Mouse (Mus musculus): ENCODE data around the gene Mex3a.

The Mex3a gene

DNA sequence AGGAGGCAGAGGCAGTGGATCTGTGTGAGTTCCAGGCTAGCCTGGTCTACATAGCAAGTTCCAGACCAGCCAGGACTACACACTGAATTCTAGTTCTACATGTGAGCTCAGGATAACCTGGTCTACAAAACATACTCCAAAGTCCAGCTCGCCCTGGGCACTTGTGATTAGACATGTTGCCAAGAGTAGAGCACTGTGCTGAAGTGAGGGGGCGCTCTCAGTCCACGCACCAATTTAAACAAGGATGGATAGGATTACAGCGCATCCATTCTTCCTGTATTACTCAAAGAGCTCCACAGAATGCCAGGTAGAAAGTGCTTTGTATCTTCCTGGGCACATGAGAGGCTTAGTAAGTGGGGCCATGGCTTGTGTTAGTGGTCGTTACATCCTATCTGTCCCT is 12.3 kb downstream of the Mex3a start:
- no peak for DNase-seq (ENCODE audit: low spot score in 2 of 2)

DNA sequence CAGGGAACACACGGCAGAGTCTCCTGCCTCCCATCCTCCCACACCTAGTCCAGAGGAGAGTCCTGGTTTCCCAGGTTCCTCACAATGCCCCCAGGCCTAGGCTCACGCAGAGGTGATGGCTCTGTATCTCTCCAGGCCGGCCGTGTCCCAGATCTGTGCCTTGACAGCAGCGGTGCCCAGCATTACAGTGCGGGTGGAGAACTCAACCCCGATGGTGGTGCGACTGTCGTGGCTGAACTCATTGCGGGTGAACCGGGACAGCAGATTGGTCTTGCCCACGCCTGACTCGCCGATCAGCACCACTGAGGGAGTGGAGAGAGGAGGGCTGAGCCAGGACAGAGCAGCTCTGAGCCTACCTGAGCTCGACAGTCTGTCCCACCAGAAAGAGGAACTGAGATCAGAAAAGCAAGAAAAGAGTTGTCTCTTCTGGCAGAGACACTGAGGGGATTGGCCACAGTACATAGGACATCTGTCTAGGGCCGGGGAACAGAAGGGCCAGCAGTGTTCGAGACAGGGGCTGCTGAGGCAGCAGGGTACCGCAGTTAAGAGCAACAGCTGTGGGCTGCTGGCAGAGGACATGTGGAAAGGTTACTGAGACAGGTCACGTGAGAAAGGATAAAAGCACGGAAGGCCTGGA is 12.9 kb downstream of the Mex3a start:
- no peak for DNase-seq (ENCODE audit: low spot score in 2 of 2)

DNA sequence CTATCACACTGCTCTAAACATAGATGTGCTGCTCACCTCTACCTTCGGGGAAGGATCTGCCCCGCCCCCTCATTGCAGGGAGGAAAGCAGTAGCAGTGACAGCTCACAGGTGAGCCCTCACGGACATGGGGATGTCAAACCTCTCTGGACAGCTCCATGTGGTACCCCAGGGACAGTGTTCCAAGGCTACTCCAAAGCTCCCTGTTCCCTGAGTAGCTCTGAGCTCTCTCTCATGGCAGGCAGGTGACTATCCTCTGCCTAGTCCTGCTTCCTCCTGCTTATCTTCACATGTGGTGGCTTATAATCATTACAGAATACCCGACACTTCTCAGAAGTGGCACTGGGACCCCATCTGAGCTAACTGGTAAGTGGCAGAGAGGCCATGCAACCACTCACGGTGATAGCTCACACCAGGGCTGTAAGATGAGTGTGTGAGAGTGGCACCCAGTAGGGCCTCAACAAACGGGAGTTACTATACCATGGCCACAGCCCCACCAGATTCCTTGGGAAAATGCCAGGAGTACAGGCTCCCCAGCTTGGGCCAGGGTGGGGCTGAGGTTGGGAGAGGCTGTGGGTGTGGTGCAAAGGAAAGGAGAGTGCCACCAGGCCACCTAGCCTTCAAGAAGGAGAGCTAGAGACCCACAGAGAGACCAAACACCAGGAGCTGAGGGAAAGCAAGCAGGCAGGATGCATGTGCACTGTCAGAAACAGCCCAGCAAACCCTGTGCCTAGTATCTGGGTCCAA is 14.7 kb downstream of the Mex3a start:
- DNase-seq (ENCODE audit: low spot score in 2 of 2), result no peak

DNA sequence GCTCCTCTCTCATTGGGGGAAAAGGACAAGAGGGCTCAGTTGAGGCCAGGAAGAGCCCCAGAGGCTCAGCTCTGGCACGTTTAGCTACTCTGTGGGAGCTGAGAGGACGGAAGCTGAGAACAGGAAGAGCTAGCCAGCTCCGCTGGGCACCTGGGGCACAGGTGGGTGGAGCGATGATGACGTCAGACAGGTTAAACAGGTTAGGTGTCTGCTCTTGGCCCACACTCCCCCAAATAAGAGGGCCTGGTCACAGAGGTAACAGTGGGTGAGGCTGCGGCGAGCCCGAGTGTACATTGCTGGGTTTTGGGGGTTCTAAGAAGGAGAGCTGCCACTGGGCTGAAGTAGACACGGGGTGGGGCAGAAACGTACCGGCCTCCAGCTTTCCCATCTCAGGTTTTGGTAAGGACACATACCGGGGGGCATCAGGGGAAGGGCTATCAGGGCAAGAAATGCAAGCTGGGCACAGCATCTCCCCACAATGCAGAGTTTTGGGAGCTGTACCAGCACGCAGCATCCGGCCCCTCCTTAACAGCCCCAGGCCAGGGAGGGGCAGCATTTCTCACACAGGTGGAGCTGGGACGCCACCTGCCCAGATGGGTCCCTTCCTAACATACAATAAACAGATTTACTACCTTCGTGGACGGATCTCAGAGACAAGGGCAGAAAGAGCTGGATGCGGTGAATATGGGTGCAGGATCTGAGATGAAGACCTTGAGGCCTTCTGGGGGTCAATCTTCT is 16.2 kb downstream of the Mex3a start, which contains the start of gene Rab25:
Gene Rab25 (minus strand): TSS at position 121 of the 738 bp plus-strand sequence.
- no peak for DNase-seq (ENCODE audit: low spot score in 2 of 2)

DNA sequence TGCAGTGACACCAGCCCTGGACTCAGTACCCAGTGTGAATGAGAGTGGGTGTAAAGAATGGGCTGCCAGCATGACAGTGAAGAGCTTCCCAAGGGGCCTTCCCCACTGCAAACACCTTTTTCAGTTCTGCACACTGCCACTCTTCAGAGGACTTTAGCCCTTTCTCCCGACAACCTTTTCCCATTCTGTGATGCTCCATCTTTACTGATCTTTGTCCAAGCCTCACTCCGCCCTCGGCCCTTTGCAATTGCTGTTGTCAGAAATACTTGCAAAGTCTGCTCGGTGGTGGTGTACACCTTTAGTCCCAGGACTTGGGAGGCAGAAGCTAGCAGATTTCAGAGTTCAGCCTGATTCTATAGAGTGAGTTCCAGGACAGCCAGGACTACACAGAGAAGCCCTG is 19.4 kb downstream of the Mex3a start:
- DNase-seq (ENCODE audit: low spot score in 2 of 2), result peak in 1 of 2 experiments; percentile 26

DNA sequence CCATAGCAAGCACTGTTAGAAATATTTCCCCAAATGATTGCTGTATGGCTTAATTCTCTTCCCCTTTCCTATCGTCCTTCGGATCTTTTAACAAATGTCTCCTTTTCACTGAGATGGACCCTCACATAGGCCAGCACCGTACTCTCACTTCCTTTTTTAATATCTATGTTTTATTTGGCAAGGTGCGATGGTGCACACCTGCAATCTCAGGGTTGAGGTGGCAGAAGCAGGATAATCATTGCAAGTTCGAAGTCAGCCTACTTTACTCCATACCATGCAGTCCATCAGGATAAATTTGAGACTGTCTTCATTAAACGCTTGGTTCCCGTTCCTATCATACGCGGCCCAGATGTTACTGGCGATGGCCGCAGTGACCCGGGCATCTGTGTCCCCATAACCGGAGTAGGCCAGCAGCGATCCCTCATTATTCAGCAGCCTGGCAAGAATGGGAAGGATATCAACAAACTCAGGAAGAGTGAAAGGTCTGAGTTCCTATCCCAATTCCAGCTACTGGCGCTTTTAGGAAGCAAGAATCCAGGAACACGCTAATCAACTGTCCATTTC is 20.0 kb downstream of the Mex3a start:
- peak in 1 of 2 experiments; percentile 50 for DNase-seq (ENCODE audit: low spot score in 2 of 2)

DNA sequence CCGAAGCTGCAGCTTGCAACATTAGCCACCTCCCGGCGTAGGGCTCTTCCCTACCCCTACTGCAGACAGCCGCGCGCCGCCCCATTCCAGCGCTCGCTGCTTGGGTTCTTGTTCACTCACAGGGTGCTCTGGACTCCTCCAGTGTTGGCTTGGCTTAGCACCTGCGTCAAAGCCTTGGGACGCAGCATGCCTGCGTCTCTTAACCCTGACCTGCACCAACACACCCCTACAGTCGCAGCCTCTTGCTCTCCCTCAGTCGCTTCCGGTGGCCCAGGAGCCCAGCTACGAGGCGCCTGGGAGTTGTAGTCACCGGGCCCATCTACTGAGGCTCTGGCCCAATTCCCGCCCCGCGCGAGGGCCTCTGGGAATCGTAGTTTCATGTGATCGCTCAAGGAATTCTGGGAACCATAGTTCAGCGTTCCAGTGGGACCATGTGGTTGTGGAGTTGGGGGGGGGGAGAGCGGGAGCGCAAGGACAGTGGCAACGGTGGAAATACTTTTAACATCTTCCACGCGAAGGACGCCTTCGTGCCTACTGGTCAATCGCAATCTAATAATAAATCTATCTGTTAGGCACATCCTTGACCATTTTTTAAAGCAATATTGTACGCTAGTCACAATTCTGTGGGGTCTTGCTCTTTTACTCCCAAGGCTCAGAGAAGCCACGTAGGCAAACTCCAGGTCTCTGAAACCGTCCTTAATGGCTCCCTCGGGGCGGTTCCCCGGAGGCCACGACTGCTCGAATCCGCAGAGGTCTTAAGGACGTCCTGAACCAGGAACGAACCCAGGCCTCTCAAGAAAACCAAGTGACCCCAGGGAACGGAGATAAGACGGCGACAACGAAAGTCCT is 20.7 kb downstream of the Mex3a start, which contains the start of gene Lamtor2:
Gene Lamtor2 (minus strand): TSS at position 399 of the 849 bp plus-strand sequence.
- peak; percentile 99 for DNase-seq (ENCODE audit: low spot score in 2 of 2)

DNA sequence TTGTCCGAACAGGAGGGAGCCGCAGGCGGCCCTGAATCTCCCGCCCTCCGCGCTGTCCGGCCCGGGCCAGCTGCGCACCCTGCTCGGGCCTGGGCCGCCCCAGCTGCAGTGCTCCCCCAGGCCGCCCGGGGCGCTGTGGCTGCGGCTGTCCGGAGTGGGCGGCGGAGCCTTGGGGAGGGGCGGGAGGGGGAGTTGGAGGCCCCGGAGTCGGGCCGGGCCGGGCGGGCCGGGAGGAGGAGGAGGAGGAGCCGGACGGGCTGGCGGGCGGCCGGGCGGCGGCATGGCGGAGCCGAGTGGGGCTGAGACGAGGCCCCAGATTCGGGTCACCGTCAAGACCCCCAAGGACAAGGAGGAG is 21.3 kb downstream of the Mex3a start, which contains the start of gene Ubqln4:
Gene Ubqln4 (plus strand): TSS at position 234 of the 355 bp plus-strand sequence.
- peak; percentile 90 for DNase-seq (ENCODE audit: low spot score in 2 of 2)

DNA sequence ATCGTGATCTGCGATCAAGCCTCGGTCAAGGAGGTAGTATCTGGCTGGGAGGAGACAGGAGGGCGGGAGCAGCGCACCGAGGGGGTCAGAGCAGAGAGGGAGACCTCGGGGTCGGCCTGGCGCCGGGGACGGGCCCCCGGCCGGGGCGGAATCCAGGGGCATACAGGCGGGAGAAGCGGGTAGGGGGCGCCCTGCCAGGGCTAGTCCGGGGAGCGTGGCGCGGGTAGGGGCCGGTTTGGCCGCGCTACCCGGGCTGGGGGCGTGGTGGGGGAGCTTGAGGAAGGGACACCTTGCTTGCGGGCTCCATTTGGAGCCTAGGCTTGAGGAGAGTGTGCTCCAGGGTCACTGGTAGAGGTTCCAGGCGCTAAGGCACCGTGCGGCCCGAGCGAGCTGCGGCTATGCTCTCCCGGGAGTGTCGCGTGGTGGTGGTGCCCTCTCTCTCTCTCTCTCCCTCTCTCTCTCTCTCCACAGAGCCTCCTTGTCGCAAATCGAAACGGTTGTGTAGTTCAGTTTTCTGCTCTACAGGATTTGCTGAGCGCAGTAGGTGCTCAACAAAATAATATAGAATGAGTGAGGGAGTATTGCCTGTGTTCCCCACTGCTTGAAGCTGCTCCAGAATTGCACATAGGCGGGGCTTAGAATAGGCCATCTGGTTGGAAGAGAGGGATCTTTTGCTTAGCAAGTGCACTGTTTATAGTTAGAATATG is 21.8 kb downstream of the Mex3a start:
- DNase-seq (ENCODE audit: low spot score in 2 of 2), result peak; percentile 64 to 67

DNA sequence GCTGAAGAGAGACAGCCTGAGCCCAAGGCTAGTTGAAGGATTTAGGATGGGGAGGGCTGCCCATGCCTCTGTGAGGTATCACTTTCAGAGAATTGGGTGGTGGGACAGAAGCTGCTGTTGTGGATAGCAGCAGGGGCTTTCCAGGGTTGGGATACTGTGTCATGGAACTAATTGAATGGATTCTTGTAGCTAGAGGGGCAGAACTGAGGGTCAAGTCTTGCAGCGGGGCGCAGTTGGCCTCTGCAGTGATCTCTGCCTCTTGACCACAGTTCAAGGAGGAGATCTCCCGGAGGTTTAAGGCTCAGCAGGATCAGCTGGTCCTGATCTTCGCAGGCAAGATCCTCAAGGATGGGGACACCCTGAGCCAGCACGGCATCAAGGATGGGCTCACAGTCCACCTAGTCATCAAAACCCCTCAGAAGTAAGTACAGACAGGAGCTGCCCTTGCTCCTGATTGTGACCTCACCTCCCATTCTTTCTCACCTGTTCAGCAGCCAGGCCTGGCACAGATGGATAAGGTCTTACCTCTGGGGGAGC is 22.9 kb downstream of the Mex3a start:
- DNase-seq (ENCODE audit: low spot score in 2 of 2), result peak; percentile 21 to 25

DNA sequence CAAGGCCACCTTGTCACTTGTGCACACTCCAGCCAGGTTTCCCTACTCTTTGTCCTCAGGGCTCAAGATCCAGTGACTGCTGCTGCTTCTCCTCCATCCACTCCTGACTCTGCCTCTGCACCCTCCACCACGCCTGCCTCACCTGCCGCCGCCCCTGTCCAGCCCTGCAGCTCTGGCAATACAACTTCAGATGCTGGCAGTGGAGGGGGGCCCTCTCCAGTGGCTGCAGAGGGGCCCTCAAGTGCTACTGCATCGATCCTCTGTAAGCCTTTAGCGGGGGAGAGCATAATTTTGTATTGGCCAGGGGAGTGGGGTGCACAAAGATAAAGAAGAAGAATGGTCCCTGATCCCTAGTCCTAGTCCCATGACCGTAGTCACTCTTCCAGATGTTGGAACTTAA is 23.5 kb downstream of the Mex3a start:
- peak; percentile 24 to 35 for DNase-seq (ENCODE audit: low spot score in 2 of 2)

DNA sequence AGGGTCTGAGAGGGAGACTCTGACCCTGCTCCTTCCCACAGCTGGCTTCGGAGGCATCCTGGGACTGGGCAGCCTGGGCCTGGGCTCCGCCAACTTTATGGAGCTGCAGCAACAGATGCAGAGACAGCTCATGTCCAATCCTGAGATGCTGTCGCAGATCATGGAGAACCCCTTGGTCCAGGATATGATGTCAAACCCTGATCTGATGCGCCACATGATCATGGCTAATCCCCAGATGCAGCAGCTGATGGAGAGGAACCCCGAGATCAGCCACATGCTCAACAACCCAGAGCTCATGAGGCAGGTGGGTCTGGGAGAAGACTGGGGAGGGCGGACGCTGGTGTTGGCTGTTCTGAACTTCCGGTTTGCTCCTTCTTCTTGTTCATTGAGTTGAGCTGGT is 24.4 kb downstream of the Mex3a start:
- peak; percentile 22 to 27 for DNase-seq (ENCODE audit: low spot score in 2 of 2)

DNA sequence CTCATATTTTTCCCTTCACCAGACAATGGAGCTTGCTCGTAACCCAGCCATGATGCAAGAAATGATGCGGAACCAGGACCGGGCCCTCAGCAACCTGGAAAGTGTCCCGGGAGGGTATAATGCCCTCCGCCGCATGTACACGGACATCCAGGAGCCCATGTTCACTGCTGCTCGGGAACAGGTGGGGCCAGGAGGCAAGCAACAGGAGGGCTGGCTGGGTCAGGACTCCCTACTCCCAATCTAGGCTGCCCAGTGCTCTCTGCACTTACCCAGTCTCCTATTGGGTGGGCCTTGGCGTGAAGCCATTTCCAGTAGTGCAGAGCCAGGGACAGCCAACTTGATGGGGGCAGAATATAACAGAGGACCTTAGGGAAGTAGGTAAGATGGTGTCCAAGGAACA is 27.4 kb downstream of the Mex3a start:
- DNase-seq (ENCODE audit: low spot score in 2 of 2), result peak in 1 of 2 experiments; percentile 31

DNA sequence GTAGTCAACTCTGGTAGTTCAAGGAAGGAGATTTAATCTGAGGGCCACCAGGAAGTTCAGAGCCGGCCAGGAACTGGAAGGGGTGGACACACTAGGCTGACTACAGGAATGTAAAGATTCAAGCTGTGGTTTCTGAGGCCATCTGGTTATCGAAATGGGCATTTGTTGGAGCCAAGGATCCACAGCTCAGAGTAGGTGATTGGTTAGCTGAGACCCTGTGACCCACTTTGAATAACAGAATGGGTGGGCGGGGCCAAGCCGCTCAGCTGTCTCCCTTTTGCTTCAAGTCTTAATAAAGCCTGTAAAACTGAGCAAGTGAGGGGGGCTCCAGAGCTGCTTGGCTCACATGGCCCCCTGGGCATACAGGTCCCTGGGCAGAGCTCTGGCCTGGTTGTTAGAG is 29.8 kb downstream of the Mex3a start:
- no peak for DNase-seq (ENCODE audit: low spot score in 2 of 2)

DNA sequence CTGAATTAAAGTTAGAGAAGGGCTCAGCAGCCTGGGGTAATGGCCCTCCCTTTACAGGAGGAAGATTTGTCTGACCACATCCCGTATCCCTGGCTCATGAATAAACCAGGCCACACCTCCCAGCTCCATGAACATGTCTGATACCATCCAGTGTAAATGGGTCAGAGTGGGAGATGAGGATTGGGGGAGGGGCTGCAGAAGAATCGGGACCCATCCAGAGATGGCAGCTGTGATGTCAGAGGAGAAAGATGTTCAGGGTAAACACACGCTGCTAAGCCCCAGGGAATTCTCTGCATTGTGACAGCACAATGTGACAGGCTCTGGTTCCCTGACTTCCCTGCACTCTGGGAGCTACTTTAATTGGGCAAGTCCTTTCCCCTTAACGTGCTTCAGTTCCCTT is 31.2 kb downstream of the Mex3a start:
- no peak for DNase-seq (ENCODE audit: low spot score in 2 of 2)

DNA sequence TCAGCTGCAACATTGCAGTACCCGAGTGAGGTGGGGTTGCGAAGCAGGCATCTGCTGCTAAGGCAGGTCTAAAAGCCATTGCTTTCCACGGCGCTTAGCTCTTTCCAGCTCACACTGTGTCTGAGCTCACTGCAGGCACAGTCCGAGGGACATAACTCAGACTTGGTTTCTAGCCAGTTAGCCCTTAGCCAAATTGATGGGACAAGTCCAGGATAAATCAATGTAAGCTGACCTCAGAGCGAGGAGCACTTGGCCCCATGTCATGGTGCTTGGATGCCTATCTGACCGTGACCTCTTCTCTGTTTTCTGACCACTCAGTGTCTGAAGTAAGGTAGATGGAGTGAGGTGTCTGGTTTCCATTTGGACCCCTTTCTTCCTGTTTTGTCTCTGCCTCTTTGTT is 31.8 kb downstream of the Mex3a start:
- no peak for DNase-seq (ENCODE audit: low spot score in 2 of 2)

DNA sequence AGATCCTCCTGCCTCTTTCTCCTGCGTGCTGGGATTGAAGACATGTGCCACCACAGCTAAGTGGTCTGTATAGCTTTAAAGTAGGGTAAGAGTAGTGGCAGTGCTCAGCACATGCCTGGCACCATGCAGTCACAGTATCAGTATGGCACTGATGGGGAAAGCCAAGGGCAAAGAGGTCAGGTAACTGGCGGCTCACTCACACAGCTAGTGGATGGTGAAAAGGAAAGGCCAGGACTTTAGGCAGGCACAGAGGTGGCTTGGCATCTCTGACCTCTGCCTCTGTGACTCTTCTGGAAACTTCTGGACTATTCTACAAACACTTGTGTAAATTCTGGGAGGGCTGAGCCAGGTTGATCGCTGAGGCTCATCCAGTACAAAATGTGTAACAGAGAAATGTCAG is 33.9 kb downstream of the Mex3a start:
- no peak for DNase-seq (ENCODE audit: low spot score in 2 of 2)

DNA sequence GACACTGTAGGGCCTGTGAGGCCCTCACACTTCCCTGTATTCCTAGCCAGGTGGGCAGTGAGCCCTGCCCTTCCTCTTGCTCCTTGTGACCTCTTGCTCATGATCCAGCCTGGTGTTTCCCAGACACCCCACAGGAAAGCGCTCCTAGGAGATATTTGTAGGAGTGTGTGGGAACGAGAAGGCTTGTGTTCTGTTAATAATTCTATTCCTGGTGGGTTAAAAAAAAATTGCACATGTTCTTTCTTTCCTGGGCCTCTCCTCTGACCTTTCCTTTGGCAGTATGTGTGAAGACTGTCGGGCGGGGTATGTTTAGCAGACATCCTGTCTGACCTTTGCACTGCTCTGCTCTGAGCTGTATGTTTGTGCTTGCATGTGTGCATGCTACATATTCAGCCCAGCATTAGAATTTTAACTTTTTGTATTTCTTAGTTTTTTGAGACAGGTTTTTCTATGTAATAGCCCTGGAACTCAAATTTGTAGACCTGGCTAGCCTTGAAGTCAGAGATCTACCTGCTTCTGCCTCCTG is 34.4 kb downstream of the Mex3a start:
- DNase-seq (ENCODE audit: low spot score in 2 of 2), result peak in 1 of 2 experiments; percentile 15

DNA sequence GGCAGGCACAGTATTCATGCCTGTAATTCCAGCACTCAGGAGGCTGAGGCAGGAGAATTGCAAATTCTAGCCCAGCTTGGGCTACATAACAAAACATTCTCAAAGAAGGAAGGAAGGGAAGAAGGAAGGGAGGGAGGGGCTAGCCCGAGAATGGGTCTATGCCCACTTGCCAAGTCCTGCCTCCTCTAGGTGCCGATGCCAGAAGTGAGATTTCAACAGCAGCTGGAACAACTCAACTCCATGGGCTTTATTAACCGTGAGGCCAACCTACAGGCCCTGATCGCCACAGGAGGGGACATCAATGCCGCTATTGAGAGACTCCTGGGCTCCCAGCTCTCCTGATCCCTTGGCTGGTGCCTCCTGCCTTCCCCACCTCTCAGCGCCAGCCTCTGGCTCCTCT is 35.7 kb downstream of the Mex3a start:
- peak in 1 of 2 experiments; percentile 20 for DNase-seq (ENCODE audit: low spot score in 2 of 2)

DNA sequence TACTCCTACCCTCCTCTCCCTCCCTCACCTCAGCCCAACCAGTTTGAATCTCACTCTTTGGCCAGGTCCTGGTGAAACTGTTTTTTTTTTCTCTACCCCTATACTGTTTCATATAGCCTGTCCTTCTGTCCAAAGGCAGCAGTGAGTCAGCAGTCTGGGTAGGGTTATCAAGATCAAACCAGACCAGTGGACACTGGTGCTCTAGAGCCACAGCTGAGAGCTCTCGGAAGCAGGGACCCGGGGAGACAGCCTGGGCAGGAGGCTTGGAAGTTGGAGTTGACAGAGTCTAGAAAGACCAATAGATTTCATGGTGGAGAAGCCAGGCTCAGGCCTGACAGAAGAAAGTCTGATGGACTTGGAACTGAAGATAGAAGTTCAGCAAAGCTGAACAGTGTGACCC is 36.4 kb downstream of the Mex3a start:
- DNase-seq (ENCODE audit: low spot score in 2 of 2), result peak in 1 of 2 experiments; percentile 22

Measured in right cerebral cortex, postnatal 10 days (tissue).